Mouse (Mus musculus) R1 (cell line): ENCODE results near the gene 1700037H04Rik.

ENCODE experiments used
- DNase-seq: peaks from one replicate; pipeline ENCODE4 v3.0.0-alpha.2; 2018; ENCODE audit warnings: low read depth, low spot score

Gene 1700037H04Rik

GRCm38 (mm10) chr2:131179246-131179886 lies 19.5 kb upstream of the 1700037H04Rik start:
- peak; percentile 84 for DNase-seq

GRCm38 (mm10) chr2:131178828-131179245 lies 19.0 kb upstream of the 1700037H04Rik start:
- no peak for DNase-seq

- DNase-seq = no peak
Measured at GRCm38 (mm10) chr2:131177932-131178331, 18.1 kb upstream of the 1700037H04Rik start.

DNA sequence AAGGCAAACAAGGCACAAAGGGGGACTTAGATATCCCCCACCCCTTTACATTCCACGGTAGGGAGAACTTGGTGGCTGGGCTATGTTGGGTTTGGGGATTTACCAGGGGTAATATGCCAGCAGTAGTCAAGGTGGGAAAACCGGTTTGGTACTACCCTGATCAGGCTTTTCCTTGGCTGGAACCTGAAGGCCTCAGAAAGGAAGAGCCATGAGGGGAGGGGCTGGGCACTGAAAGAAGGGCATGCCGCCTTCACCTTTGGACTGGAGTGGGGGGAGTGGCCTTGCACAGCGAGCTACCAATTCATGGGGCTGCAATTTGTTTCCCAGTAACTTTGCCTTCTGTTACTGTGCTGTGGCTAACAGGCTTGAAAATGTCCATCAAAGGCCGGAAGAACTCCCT lies 16.6 kb upstream of the 1700037H04Rik start:
- peak; percentile 51 for DNase-seq

DNA sequence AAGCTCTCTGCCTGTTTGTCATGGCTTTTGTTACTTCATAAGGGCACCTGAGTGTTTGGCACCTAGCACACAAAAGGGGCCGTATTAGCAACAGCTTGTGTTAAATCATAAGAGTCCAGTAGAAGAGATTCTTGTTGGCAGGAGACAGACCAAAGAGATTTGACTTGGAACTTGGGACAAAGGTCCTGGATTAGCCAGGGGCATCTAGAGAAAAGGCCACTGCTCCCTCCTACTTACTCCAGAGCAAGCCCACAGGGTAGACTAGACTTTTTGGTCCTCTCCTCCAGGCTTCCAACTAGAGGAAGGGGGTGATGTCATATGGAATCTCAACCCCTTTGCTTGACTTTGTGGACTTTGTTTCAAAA lies 16.0 kb upstream of the 1700037H04Rik start:
- DNase-seq = no peak

- peak; percentile 43 for DNase-seq
Measured at GRCm38 (mm10) chr2:131175286-131175944, 15.5 kb upstream of the 1700037H04Rik start.

DNA sequence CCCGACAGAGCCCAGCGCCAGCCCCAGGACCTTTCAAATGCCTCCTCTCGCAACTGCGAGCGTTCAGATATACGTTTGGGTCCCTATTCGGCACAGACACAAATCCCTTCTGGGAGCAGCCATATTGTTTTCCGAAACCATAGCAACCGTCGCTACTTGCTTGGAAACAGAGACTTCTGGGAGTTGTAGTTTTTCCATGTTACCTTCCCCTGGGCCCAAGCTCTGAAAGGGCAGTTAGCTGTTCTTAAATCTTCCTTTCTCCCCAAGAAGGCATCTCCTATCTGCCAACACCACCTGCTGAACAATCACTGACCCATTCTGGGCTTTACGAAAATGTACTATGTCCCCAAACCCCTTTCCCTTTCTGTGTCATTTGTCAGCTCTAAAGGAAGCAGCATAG lies 14.8 kb upstream of the 1700037H04Rik start:
- DNase-seq = peak; percentile 87

DNA sequence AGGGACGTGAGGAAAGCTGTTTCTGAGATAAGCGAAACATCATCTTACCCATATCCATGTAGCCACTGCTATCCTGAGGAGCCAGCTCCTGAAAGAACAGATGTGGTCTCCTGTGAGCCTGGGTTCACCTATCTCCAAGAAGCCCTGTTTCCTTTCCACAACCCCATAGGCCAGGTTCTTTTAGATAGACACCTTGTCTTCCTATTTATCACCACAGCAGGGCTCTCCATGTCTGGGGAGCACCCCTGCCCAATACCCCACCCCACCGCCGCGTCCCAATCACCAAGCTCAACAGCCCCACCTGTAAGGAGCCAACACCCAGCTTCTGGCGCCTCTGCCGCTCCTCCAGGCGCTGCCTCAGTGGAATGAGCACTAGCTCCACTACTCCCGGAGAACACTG lies 12.4 kb upstream of the 1700037H04Rik start:
- DNase-seq = no peak

DNA sequence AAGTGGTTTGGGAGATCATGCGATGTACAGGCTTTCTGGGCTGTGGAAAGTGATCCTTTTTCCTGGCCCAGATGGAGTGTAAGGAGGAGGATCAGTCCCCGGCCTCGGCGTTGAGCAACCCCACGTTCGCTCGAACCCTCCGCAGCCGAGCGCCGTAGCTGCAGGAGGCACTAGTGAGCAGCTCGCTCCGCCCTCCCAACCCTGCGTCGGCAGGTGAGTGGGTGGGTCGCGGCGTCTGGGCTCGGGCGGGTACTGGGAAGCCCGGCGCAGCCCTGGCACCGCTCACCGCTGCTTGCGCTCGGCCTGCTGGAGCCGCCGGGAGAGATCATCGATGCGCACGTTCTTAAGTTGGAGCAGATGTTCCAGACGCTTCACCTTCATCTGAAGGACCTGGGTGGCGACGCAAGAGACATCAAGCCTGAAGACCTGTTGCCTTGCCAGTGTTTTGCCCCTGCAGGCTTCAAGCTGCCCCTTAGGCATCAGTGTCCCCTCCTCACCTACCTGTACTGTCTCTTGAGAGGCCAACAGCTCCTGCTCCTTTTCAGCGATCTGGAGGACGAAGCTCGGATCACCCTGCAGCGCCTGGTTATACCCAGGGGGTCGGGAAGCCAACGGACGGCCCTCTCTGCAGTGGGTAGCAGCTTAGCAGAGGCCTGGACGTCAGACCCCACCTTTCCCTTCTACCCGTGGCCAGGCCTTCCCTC lies 11.7 kb upstream of the 1700037H04Rik start:
- peak; percentile 59 for DNase-seq

- peak; percentile 75 for DNase-seq
Measured at GRCm38 (mm10) chr2:131170936-131171335, 11.1 kb upstream of the 1700037H04Rik start.

DNA sequence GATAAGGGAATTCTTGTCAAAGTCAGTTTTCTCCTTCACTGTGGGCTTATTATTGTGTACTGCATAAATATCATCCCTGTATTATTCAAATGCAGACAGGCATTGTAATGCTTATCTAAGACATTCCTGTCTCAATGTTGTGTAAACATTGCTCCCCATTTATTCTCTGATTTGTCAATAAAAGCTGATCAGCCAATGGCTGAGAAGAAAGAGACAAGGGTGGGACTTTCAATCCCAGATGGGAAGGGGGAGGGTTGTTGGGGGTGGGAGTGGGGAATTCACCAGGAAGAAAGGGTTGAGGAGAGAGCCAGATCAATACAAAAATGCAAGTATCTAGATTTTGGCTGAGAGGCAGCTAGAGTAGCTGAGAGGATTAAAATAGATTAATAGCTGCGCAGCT lies 9.0 kb upstream of the 1700037H04Rik start:
- DNase-seq = peak; percentile 81

DNA sequence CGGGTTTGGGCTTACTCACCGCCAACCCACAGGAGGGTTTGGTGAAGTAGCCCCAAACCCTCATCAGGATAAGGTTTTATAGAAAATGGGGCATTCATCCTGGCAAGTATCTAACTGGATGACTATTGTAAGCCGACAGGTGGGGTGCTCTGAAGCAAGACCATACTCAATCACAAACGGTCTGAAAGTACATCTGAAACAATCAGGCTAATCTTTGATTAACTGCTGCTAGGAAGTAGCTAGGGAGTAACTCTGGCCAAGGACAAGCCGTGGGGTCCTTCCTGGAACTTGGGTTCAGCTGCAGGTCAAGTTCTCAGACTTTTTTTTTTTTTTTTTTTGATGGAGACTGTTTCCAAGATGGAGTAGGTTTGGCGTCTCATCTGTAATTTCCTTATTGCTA lies 8.1 kb upstream of the 1700037H04Rik start:
- DNase-seq = peak; percentile 61

- no peak for DNase-seq
Measured at GRCm38 (mm10) chr2:131166172-131166571, 6.3 kb upstream of the 1700037H04Rik start.

- DNase-seq = no peak
Measured at GRCm38 (mm10) chr2:131163924-131164323, 4.0 kb upstream of the 1700037H04Rik start.

DNA sequence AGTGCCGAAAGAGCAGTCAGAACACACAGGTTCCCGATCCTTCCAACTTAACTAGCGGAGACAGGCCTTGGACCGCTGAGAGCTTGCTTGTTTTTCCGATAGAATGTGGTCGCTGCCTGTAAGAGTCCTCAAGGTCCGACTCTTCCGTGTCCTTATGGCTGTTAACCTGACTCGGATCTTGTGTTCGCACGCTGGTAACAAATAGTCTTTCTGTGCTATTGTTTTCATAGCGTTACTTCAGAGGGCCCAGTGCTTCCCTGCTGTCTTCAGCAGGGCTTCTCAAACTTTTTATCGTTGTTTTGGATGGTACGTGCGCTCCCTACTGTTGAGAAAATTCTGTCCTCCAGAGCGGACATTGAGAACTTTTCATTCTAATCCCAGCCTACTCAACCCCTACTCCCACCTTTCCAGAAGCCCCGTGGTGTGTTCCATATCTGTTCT lies 810 bp upstream of the 1700037H04Rik start:
- no peak for DNase-seq

- DNase-seq = no peak
Measured at GRCm38 (mm10) chr2:131159491-131159910, 380 bp downstream of the 1700037H04Rik start.

DNA sequence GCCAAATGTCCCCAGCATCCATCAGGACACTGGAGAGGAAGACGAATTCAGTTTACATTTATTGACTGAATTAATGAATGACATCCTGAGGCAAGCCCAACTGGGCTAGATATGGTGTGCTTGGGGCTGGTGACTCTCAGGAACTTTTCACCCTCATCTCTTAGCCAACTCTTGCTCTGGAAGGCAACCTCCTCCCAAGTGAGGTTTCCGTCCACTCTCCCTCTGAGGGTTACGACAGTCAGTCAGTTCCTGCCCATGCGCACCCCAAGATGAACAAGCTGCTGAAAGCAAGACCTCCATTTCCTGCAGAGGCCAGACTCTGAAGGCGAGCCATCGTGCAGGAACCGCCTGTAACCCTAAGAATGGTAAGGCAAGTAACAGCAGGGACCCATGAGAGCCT lies 2.9 kb downstream of the 1700037H04Rik start:
- no peak for DNase-seq

DNA sequence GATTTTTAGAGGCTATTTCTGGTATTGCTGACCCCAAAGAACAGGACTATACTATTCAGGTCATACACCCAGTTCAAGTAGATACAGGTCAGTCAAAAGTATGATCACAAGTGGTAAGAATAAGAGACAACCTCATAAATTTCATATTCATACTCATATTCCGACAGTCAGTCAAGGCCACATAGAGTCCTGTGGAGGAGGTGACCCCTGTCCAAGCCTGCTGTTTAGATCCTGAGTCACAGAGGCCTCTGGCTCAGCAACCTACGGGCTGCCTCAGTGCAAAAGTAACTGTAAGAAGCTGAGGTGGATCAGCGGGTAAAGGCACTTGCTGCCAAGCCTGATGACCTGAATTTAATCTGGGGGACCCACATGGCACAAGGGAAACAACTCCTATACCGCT lies 5.8 kb downstream of the 1700037H04Rik start:
- DNase-seq = no peak

DNA sequence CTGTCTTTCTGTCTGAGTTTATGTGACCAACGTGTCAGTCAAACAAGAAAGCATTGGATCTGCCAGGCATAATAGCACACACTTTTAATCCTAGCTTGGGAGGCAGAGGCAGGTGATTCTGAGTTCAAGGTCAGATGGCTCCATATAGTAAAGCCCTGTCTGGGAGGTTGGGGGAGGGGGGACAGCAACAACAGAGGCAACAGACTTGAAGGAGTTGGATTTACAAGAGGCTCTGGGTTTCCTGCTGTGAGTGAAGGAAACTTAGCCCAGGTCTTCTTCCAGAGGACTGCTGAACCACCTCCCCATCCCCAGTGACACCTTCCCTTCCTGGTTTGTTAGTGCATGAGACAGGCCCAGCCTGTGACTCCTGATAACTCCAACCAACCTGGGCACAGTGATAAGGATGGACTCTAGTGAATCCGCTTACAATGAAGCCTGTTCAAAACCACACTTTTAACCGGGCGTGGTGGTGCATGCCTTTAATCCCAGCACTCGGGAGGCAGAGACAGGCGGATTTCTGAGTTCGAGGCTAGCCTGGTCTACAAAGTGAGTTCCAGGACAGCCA lies 7.6 kb downstream of the 1700037H04Rik start:
- peak; percentile 98 for DNase-seq

DNA sequence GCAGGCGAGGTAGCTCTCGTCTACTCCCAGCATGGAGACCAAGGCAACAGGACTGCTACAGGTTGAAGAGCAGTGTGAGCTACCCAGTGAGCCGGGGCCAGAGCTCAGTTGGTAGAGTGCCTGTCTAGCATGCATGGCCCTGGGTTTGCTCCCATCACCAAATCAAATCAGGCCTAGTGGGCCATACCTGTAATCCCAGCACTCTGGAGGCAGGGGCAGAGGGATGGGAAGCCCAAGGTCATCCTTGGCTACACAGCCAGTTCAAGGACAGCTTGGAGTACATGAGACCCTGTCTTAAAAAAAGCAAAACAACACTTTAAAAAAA lies 10.7 kb downstream of the 1700037H04Rik start:
- DNase-seq = no peak

GRCm38 (mm10) chr2:131148353-131149253 lies 11.3 kb downstream of the 1700037H04Rik start:
- DNase-seq = no peak

DNA sequence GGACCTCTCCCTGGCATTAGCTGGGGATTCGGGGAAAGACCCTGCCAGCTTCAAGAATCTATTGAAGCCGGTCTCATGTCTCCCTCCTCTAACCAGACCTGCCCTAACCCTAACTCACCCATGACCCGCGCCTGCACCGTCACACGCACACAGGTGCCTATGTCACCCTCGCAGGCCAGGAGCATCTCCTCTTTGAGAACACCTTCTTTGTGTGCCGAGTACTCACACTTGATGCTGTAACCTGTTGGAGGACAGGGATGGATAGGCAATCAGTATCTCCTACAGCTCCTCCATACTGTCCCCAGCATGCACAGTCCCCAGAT lies 12.9 kb downstream of the 1700037H04Rik start:
- no peak for DNase-seq
